Mouse (Mus musculus): Measurements from ENCODE around the gene Ap1m1.

The Ap1m1 gene

DNA sequence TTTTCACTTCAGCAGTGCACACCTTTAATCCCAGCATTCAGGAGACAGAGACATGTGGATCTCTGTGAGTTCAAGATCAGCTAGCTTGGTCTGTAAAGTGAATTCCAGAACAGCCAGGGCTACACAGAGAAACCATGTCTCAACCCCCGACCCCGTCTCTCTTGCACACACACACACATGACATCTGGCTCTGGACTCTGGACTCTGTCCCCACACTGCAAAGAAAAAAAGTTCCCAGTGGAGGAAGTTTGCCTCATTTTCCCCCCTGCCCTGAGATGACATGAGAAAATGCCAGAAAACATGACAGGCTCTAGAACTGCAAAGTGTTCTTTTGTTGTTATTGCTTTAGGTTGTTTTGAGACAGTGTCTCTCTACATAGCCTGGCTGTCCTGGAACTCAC lies 20.0 kb downstream of the Ap1m1 start:
- DNase-seq (ENCODE audit: low read depth): no peak

DNA sequence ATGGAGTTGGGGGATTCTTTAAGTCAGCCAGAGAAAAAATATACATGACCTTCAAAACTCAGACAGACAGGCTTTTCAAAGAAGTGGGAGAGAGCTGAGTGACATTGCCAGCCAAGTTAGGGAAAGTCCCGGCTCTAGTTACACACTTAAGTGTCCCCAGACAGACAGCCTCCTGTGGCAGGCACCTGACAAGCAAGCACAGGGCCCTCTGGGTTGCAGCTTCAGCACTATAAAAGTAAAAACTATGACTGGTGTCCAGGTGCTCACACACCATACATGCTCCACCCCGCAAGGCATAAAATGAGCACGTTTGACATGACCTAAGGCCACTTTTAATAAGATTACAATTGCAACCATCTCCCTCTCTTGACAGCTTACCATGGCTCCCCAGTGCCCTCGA lies 20.8 kb downstream of the Ap1m1 start:
- no peak for DNase-seq (ENCODE audit: low read depth)

DNA sequence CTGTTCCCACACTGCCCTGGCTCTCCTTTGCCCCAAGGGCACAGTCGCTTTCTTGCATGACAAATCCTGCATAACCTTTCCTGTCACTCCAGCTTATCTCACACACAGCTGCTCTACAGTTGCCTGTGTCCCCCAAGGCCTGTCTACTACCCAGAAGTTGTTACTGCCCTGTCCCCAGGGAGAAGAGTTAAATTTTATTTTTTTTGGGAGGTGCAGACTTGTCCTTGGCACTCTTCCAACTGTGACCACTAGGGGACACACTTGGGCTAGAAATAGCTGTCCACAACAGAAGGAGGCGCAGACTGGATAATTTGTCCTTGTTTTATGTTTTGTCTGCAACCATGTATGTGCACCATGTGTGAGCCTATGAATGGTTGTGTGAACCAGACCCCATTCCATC lies 21.2 kb downstream of the Ap1m1 start:
- peak; percentile 59 for DNase-seq (ENCODE audit: low read depth)

DNA sequence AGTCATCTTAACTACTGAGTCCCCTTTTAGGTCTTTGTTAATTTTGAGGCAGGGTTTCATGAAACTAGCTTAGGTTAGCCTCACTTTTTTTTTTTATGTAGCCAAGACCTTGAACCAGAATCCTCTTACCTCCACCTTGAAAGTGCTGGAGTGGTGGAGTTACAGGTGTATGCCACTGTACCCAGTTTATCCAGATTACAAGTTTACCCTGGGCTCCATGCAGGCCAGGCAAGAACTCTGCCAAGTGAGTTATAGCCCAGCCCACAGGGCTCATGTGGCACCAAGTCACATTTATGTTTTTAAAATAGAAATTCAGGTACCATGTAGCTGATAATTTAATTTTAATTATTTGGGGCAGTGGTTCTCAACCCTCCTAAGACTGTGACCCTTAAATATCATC lies 21.6 kb downstream of the Ap1m1 start:
- DNase-seq (ENCODE audit: low read depth): no peak

- DNase-seq (ENCODE audit: low read depth): no peak
Measured at GRCm38 (mm10) chr8:72261872-72262271, 22.1 kb downstream of the Ap1m1 start.

DNA sequence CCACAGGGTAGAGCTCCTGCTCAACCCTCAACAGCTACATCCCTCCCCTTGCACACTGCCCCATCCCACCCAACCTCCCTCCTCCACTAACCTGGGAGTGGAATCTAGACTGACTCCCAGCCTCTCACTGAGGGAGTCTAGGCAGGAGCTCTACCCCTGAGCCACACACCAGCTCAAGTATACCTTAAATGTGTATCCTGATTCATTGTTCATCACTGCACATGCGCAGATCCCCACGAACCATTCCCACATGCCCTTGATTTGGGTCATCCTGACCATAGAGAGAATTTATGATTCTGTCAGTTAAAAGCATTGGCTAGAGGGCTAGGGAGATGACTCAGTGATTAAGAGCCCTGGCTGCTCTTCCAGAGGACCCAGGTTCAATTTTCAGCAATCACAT lies 22.9 kb downstream of the Ap1m1 start:
- DNase-seq (ENCODE audit: low read depth): no peak

- no peak for DNase-seq (ENCODE audit: low read depth)
Measured at GRCm38 (mm10) chr8:72263451-72263850, 23.6 kb downstream of the Ap1m1 start.

- no peak for DNase-seq (ENCODE audit: low read depth)
Measured at GRCm38 (mm10) chr8:72265342-72265741, 25.5 kb downstream of the Ap1m1 start.

GRCm38 (mm10) chr8:72266671-72267070 lies 26.9 kb downstream of the Ap1m1 start:
- no peak for DNase-seq (ENCODE audit: low read depth)

DNA sequence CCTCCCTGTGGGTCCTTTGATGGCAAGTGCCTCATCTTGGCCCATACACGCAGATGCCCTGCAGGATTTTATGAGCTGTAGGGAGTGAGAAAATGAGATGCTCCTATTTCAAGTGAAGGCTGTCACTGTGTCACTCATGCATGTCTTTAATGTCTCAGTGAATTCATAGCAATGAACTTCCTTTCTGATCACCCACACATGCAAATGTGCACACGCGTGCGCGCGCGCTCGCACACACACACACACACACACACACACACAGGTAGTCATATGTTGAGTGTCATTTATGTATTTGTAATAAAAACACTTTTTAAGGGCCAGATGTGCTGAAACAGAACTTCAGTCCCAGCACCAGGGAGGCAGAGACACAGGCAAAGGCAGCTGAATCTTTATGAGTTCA lies 27.3 kb downstream of the Ap1m1 start:
- DNase-seq (ENCODE audit: low read depth): no peak

DNA sequence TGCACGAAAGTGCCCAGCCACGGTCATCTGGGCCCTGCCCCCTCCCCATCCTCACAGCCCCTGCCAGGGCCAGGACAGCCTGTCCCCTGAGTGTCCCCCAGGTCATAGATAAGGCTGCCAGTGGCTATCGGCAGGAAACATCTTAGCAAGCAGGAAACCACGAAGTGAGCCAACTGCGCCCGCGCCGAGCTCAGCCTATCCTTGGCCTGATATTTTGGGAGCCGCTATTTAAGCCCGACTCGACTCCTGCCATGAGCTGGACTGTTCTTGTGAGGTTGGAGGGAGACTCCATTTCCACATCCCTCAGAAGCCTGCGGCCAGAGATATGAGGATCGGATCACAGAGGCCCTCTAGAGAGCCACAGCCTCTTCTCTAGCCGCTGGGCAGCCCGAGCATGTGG lies 28.5 kb downstream of the Ap1m1 start:
- peak; percentile 60 for DNase-seq (ENCODE audit: low read depth)

GRCm38 (mm10) chr8:72270606-72271005 lies 30.8 kb downstream of the Ap1m1 start:
- DNase-seq (ENCODE audit: low read depth): no peak

GRCm38 (mm10) chr8:72271051-72271660 lies 31.3 kb downstream of the Ap1m1 start:
- no peak for DNase-seq (ENCODE audit: low read depth)

DNA sequence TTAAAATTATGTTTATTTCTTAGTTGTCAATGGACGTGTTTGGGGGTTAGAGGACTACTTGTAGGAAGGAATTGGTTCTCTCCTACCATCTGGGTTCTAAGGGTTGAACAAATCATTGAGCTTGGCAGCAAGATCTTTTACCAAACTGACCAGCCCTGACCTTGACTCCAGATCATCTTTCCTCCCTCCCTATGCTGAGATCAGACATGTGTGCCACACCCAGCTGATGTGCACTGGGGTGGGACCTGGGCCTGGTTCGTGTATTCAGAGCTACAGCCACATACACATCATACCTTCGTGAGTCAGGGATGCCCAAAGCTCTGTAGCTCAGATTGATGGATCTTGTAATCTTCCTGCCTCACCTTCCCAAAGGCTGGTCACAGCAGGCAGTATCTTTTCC lies 31.9 kb downstream of the Ap1m1 start:
- no peak for DNase-seq (ENCODE audit: low read depth)

DNA sequence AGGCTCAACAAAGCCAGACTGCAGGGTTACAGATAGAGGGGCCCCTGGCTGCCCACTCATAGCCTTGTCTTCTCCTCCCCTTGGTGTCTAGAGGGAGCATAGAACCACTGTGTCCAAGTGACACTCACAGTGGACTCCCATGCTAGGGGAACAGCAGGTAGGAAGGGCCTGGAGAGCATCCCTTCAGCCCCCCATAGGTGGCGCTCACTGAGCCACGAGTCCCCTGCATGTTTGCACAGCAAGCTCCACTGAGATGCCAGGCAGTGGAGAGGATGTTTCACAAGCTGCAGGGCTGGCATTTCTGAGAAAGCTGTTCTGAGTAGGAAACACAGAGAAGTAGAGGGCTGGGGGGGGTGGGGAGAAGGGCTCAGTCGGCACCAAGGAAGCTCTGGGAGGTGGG lies 32.5 kb downstream of the Ap1m1 start:
- no peak for DNase-seq (ENCODE audit: low read depth)

DNA sequence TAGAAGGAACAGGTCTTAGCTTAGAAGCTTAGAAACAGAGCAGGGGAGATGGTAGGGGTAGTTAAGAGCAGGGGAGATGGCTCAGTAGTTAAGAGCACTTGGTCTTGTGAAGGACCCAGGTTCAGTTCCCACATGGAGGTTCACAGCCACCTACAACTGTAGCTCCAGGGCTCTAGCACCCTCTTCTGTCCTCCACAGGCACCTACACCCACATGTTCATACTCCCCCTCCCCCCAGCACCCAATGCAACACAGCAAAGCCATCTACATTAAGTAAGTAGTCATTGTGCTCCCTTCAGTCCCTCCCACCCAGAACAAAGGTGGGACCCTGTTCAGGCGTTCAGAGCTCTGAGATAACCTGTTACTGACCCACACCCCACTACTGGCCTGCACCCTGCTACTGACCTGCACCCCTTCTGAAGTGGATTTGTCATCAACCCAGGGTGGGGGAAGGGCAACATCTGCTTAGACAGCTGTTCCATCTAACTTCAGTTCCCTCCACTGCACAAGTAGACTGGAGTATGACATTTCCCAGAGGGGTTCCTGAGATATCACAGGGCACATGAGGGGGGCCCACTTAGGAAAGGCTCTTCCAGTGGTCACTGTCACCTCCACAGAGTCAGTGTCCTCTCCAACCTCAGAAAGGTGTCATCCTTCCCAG lies 33.4 kb downstream of the Ap1m1 start:
- no peak for DNase-seq (ENCODE audit: low read depth)

- no peak for DNase-seq (ENCODE audit: low read depth)
Measured at GRCm38 (mm10) chr8:72273807-72274206, 34.0 kb downstream of the Ap1m1 start.

DNA sequence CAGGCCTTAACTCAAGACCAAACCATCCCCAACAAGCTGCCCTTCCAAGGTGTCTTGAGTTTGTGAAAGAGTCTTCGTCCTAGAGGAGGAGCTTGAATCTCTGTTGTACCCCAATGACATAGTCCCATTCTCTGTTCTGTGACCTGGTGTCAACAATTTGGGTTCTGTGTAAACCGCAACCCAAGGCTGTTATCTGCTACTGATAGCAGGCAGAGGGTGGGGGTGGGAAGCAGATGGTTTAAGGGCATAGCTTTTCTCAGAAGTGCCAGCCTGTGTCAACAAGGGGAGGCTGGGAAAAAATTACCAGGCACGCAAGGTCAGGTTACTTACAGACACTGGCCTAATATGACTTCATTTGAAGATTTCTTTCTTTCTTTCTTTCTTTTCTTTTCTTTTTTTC lies 37.4 kb downstream of the Ap1m1 start:
- DNase-seq (ENCODE audit: low read depth): peak; percentile 63

- DNase-seq (ENCODE audit: low read depth): no peak
Measured at GRCm38 (mm10) chr8:72279151-72279550, 39.3 kb downstream of the Ap1m1 start.

GRCm38 (mm10) chr8:72281634-72282033 lies 41.8 kb downstream of the Ap1m1 start:
- no peak for DNase-seq (ENCODE audit: low read depth)

DNA sequence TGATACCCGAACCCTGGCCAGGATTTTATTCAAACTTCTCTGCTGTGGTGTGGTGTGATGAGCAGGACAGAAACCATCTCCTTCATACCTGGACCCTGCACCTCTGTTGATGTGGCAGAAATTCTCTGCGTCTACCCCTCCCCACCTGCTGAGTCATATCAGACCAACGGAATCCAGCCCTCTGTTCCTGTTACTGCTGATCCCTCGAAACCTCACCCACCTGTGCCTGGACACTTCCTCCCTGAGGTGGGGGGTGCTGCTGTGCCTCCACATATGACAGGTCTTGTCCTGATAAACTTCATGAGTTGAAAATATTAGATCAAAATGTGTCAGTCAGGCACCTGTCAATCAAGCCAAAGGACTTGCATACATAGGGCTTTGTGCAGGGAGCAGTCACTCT lies 45.5 kb downstream of the Ap1m1 start:
- DNase-seq (ENCODE audit: low read depth): no peak

DNA sequence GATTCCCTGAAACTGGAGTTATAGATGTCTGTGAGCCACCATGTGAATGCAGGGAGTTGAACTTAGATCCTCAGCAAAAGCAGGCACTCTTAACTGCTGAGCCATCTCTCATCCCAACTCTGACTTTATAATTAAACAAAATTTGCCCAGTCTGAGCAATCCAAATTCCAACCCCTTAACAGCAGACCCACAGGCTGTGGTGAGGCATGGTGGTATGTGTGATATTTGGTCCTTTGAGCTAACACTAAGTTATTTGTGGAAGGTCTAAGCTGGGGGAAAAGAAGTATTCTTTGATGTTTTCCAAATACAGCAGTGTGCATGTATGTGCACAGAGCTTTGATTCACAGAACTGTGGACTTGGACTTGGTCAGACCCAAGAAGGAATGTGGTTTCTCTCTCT lies 49.2 kb downstream of the Ap1m1 start:
- DNase-seq (ENCODE audit: low read depth): no peak

DNA sequence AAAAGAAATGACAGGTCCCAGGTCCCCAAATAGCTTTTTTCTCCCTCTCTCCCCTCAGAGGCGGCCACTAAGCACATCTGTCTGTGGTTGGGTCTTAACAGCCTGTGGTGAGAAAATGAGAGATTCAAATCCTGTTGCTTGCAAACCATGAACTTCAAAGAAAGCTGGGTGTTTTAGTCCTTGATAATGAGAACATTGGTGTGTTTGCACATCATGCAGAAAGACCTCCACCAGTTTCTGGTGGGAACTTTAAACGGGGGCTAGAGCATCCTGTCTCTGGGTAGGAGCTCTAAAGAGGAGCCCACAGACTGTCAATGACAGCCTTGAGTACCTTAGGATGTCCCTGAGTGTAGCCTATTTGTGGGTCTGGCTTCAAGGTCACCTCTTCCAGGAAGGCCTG lies 51.3 kb downstream of the Ap1m1 start:
- DNase-seq (ENCODE audit: low read depth): no peak

DNA sequence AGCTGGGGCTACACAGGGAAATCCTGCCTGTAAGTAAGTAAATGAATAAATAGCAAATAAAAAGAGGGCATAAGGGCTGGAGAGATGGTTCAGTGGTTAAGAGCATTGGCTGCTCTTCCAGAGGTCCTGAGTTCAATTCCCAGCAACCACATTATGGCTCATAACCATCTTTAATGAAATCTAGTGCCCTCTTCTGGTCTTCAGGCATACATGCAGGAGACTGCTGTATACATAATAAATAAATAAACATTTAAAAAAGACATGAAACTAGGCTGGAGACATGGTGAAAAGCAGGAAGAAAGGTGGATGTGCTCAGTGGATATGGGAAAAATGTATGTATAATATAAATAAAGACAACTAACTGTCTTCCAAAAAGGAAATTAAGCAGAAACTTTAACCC lies 53.5 kb downstream of the Ap1m1 start:
- no peak for DNase-seq (ENCODE audit: low read depth)
